Mouse (Mus musculus): ENCODE measurements around the gene Ppp1r12c. TPM values are rescaled to one million over a fixed set of nuclear protein-coding genes. Genes with fewer than 3 reads are reported as not detected.

Ppp1r12c gene
- polyA plus RNA-seq, 1 experiment, result 104 TPM

- TF ChIP-seq CTCF (IDR thresholded peaks at IDR 0.05; ENCODE audit: borderline replicate concordance, extremely low read depth, insufficient read depth, insufficient read length) (no peak), POLR2A (IDR thresholded peaks at IDR 0.05; ENCODE audit: borderline replicate concordance, extremely low read depth, insufficient read depth, insufficient read length, poor library complexity, severe bottlenecking) (no peak)
- DNase-seq (ENCODE audit: low read depth), result peak; percentile 12
Observed at GRCm38 (mm10) chr7:4478796-4479291, 22.6 kb downstream of the Ppp1r12c start.

GRCm38 (mm10) chr7:4478021-4478795 lies 23.3 kb downstream of the Ppp1r12c start:
- no peak; the same call in 1 of the 2 replicates for TF ChIP-seq POLR2A (IDR thresholded peaks at IDR 0.05; ENCODE audit: borderline replicate concordance, extremely low read depth, insufficient read depth, insufficient read length, poor library complexity, severe bottlenecking)
- TF ChIP-seq CTCF (IDR thresholded peaks at IDR 0.05; ENCODE audit: borderline replicate concordance, extremely low read depth, insufficient read depth, insufficient read length), result no peak
- DNase-seq (ENCODE audit: low read depth), result peak; percentile 96

GRCm38 (mm10) chr7:4473940-4474339 lies 27.5 kb downstream of the Ppp1r12c start:
- no peak for DNase-seq (ENCODE audit: low read depth)
- TF ChIP-seq POLR2A (IDR thresholded peaks at IDR 0.05; ENCODE audit: borderline replicate concordance, extremely low read depth, insufficient read depth, insufficient read length, poor library complexity, severe bottlenecking) (no peak), CTCF (IDR thresholded peaks at IDR 0.05; ENCODE audit: borderline replicate concordance, extremely low read depth, insufficient read depth, insufficient read length) (no peak)

GRCm38 (mm10) chr7:4471179-4471555 lies 30.3 kb downstream of the Ppp1r12c start:
- DNase-seq (ENCODE audit: low read depth), result peak; percentile 92
- TF ChIP-seq CTCF (IDR thresholded peaks at IDR 0.05; ENCODE audit: borderline replicate concordance, extremely low read depth, insufficient read depth, insufficient read length) (peak; percentile 84), POLR2A (IDR thresholded peaks at IDR 0.05; ENCODE audit: borderline replicate concordance, extremely low read depth, insufficient read depth, insufficient read length, poor library complexity, severe bottlenecking) (0 out of 2 replicates have a peak, but pooled peaks have one; percentile 8)

- TF ChIP-seq CTCF (IDR thresholded peaks at IDR 0.05; ENCODE audit: borderline replicate concordance, extremely low read depth, insufficient read depth, insufficient read length) (no peak), POLR2A (IDR thresholded peaks at IDR 0.05; ENCODE audit: borderline replicate concordance, extremely low read depth, insufficient read depth, insufficient read length, poor library complexity, severe bottlenecking) (no peak)
- DNase-seq (ENCODE audit: low read depth), result peak; percentile 70
Observed at GRCm38 (mm10) chr7:4470275-4471178, 31.0 kb downstream of the Ppp1r12c start.

GRCm38 (mm10) chr7:4467801-4468200 lies 33.7 kb downstream of the Ppp1r12c start:
- no peak for TF ChIP-seq POLR2A (IDR thresholded peaks at IDR 0.05; ENCODE audit: borderline replicate concordance, extremely low read depth, insufficient read depth, insufficient read length, poor library complexity, severe bottlenecking)
- TF ChIP-seq CTCF (IDR thresholded peaks at IDR 0.05; ENCODE audit: borderline replicate concordance, extremely low read depth, insufficient read depth, insufficient read length), result no peak

GRCm38 (mm10) chr7:4464194-4464824 lies 37.2 kb downstream of the Ppp1r12c start:
- DNase-seq (ENCODE audit: low read depth), result no peak
- TF ChIP-seq POLR2A (IDR thresholded peaks at IDR 0.05; ENCODE audit: borderline replicate concordance, extremely low read depth, insufficient read depth, insufficient read length, poor library complexity, severe bottlenecking) (no peak), CTCF (IDR thresholded peaks at IDR 0.05; ENCODE audit: borderline replicate concordance, extremely low read depth, insufficient read depth, insufficient read length) (no peak)

More at GRCm38 (mm10) chr7:4467801-4468200, 33.7 kb downstream of the Ppp1r12c start:
- DNase-seq (ENCODE audit: low read depth), result no peak

- DNase-seq (ENCODE audit: low read depth), result peak; percentile 17
Observed at GRCm38 (mm10) chr7:4460576-4461434, 40.7 kb downstream of the Ppp1r12c start, which contains the start of gene Eps8l1. Gene Eps8l1, plus strand, starts transcription at chr7:4460674.

GRCm38 (mm10) chr7:4452644-4453043 lies 48.8 kb downstream of the Ppp1r12c start:
- no peak for DNase-seq (ENCODE audit: low read depth)
- TF ChIP-seq POLR2A (IDR thresholded peaks at IDR 0.05; ENCODE audit: borderline replicate concordance, extremely low read depth, insufficient read depth, insufficient read length, poor library complexity, severe bottlenecking) (no peak), CTCF (IDR thresholded peaks at IDR 0.05; ENCODE audit: borderline replicate concordance, extremely low read depth, insufficient read depth, insufficient read length) (no peak)

More at GRCm38 (mm10) chr7:4460576-4461434, 40.7 kb downstream of the Ppp1r12c start, which contains the start of gene Eps8l1:
- TF ChIP-seq CTCF (IDR thresholded peaks at IDR 0.05; ENCODE audit: borderline replicate concordance, extremely low read depth, insufficient read depth, insufficient read length) (no peak), POLR2A (IDR thresholded peaks at IDR 0.05; ENCODE audit: borderline replicate concordance, extremely low read depth, insufficient read depth, insufficient read length, poor library complexity, severe bottlenecking) (no peak)

GRCm38 (mm10) chr7:4449211-4449610 lies 52.3 kb downstream of the Ppp1r12c start:
- no peak for TF ChIP-seq CTCF (IDR thresholded peaks at IDR 0.05; ENCODE audit: borderline replicate concordance, extremely low read depth, insufficient read depth, insufficient read length)
- TF ChIP-seq POLR2A (IDR thresholded peaks at IDR 0.05; ENCODE audit: borderline replicate concordance, extremely low read depth, insufficient read depth, insufficient read length, poor library complexity, severe bottlenecking), result no peak
- no peak for DNase-seq (ENCODE audit: low read depth)

Measured in brain, embryonic 14.5 days (tissue).